Mouse (Mus musculus) G1E (cell line): Measurements from ENCODE around the gene Gm10271.

ENCODE experiments used
- CTCF ChIP-seq: IDR thresholded peaks from 2 replicates; pipeline ENCODE4 v1.5.1; 2012; ENCODE audit warnings: low read depth, low read length, inconsistent platforms, mixed read lengths
- GATA1 ChIP-seq: IDR thresholded peaks from 2 replicates; pipeline ENCODE4 v1.6.1; 2012; ENCODE audit warnings: borderline replicate concordance, low read length, inconsistent platforms, mixed read lengths
- GATA2 ChIP-seq: IDR thresholded peaks from 2 replicates; pipeline ENCODE4 v1.6.1; 2012; ENCODE audit warnings: low read depth, low read length, inconsistent platforms, borderline replicate concordance
- TAL1 ChIP-seq: conservative IDR thresholded peaks from 2 replicates; pipeline ENCODE4 v1.6.1; 2012; ENCODE audit warnings: low read depth, low read length, inconsistent platforms, mixed read lengths

GRCm38 (mm10) chr10:116968741-116969140 is 3.7 kb downstream of the Gm10271 start:
- TF ChIP-seq CTCF (no peak), GATA2 (no peak), TAL1 (no peak), GATA1 (no peak)
